ENCODE assay signal across 10 mouse cellular contexts in the genomic region with DNA sequence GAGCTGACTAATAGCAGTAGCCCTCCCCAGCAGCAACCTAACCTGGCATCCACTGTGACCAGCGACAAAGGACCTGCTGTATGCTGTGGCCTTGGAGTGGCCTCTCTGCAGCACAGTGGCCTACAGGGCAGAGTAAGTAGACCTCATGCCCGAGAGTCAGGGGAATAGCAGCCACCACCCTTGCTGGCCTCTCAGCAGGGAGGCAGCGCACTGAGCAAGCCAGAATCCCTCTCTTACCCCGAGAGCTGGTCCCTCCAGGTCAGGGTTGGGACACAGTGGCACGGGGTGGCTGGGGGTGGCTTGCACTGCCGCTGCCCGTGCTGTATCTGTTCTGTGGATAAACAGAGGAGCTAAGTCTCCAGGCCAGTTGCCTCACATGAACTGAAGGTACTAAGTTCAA. TPM values are rescaled to one million over a fixed set of nuclear protein-coding genes. Genes with fewer than 3 reads are reported as not detected.
DNase-seq lines count a peak whose midpoint lies in the region; ATAC-seq lines count a peak whose summit lies in the region.
"Had no signal": no experiment of that assay in that cellular context is flagged by ENCODE, and none has a peak within 500 bp of the region (broad histone marks: within the 10 kb centered on the region; RNA-seq: fewer than 3 reads in every experiment).

No protein-coding gene starts in this region.

- no peak for ATAC-seq in heart, embryonic 16.5 days (replicated peaks; ENCODE audit: extremely low read depth, insufficient read depth, low FRiP score)
- no peak for ATAC-seq in embryonic facial prominence, embryonic 13.5 days (ENCODE audit: insufficient number of reproducible peaks, insufficient read depth, low FRiP score, low TSS enrichment, low read depth)
- ATAC-seq in intestine, embryonic 15.5 days, result no peak
- ATAC-seq in midbrain, embryonic 14.5 days (ENCODE audit: low FRiP score, low TSS enrichment), result no peak
- ATAC-seq in CD4-positive, CD25-positive, alpha-beta regulatory T cell, adult 4 months, result no peak

- H3K4me1 ChIP-seq in heart, embryonic 16.5 days (ENCODE audit: control insufficient read depth, insufficient read depth, low read length), result peaks cover 29% of the 10 kb centered on the region
- peaks cover 35% of the 10 kb centered on the region for H3K4me1 ChIP-seq in embryonic facial prominence, embryonic 13.5 days
- H3K4me1 ChIP-seq in intestine, embryonic 15.5 days (replicated peaks), result peaks cover 27% of the 10 kb centered on the region
- peaks cover 34% of the 10 kb centered on the region for H3K4me1 ChIP-seq in midbrain, embryonic 14.5 days (ENCODE audit: control insufficient read depth, insufficient read depth, low read length)

- peaks cover 65% of the 10 kb centered on the region for H3K36me3 ChIP-seq in heart, embryonic 16.5 days (ENCODE audit: control insufficient read depth, insufficient read depth)
- H3K36me3 ChIP-seq in embryonic facial prominence, embryonic 13.5 days, result peaks cover 68% of the 10 kb centered on the region
- H3K36me3 ChIP-seq in intestine, embryonic 15.5 days, result peaks cover 50% of the 10 kb centered on the region
- peaks cover 64% of the 10 kb centered on the region for H3K36me3 ChIP-seq in midbrain, embryonic 14.5 days (ENCODE audit: control insufficient read depth, insufficient read depth, low read length)

- H3K27ac ChIP-seq in heart, embryonic 16.5 days (ENCODE audit: low read length), result no peak overlapping the region
- 0 out of 2 replicates have a peak overlapping the region, but pooled peaks have one; percentile 2 for H3K27ac ChIP-seq in embryonic facial prominence, embryonic 13.5 days
- H3K27ac ChIP-seq in intestine, embryonic 15.5 days, result no peak overlapping the region
- no peak overlapping the region for H3K27ac ChIP-seq in midbrain, embryonic 14.5 days (replicated peaks; ENCODE audit: low read depth, low read length)

- H3K27me3 ChIP-seq in heart, embryonic 16.5 days (ENCODE audit: control insufficient read depth, insufficient read depth, low read length), result no peaks in the 10 kb centered on the region
- H3K27me3 ChIP-seq in embryonic facial prominence, embryonic 13.5 days, result no peaks in the 10 kb centered on the region
- H3K27me3 ChIP-seq in intestine, embryonic 15.5 days (replicated peaks), result no peaks in the 10 kb centered on the region
- H3K27me3 ChIP-seq in midbrain, embryonic 14.5 days (ENCODE audit: control insufficient read depth, insufficient read depth, low read length), result no peaks in the 10 kb centered on the region

- 70% methylated on average over 7 of the region's 7 CpGs for WGBS in heart, embryonic 16.5 days
- WGBS in embryonic facial prominence, embryonic 13.5 days, result 77% methylated on average over 7 of the region's 7 CpGs
- 73% methylated on average over 7 of the region's 7 CpGs for WGBS in intestine, embryonic 15.5 days
- WGBS in midbrain, embryonic 14.5 days, result 83% methylated on average over 7 of the region's 7 CpGs

- no peak overlapping the region for H3K4me3 ChIP-seq in heart, embryonic 16.5 days (ENCODE audit: low read length)
- no peak overlapping the region for H3K4me3 ChIP-seq in embryonic facial prominence, embryonic 13.5 days
- 0 out of 2 replicates have a peak overlapping the region, but pooled peaks have one; percentile 6 for H3K4me3 ChIP-seq in intestine, embryonic 15.5 days (replicated peaks)
- no peak overlapping the region for H3K4me3 ChIP-seq in midbrain, embryonic 14.5 days (replicated peaks; ENCODE audit: low read depth, low read length)

- no peak for DNase-seq in heart, postnatal 14 days
- no peak for DNase-seq in midbrain, embryonic 14.5 days
- DNase-seq in frontal cortex, postnatal 14 days (ENCODE audit: low spot score in 2 of 2), result no peak
- DNase-seq in spleen, postnatal 36 days (ENCODE audit: low spot score in 2 of 2), result no peak
- DNase-seq: adrenal gland, adult 8-10 months; cerebellum, adult 11-12 months had no signal

- peak overlapping the region; percentile 20; the same call in 1 of the 2 replicates for H3K4me2 ChIP-seq in heart, embryonic 16.5 days (ENCODE audit: low read depth, low read length)
- H3K4me2 ChIP-seq in embryonic facial prominence, embryonic 13.5 days, result peak overlapping the region; percentile 9; the same call in 1 of the 2 replicates
- peak overlapping the region; percentile 63 for H3K4me2 ChIP-seq in intestine, embryonic 15.5 days (replicated peaks)
- H3K4me2 ChIP-seq in midbrain, embryonic 14.5 days (ENCODE audit: low read length), result peak overlapping the region; percentile 24; the same call in 1 of the 2 replicates

- no peaks in the 10 kb centered on the region for H3K9me3 ChIP-seq in heart, embryonic 16.5 days (replicated peaks; ENCODE audit: control insufficient read depth, low read length)
- no peaks in the 10 kb centered on the region for H3K9me3 ChIP-seq in embryonic facial prominence, embryonic 13.5 days
- H3K9me3 ChIP-seq in intestine, embryonic 15.5 days, result no peaks in the 10 kb centered on the region
- no peaks in the 10 kb centered on the region for H3K9me3 ChIP-seq in midbrain, embryonic 14.5 days (ENCODE audit: control insufficient read depth, low read length)

- H3K9ac ChIP-seq in heart, embryonic 16.5 days (ENCODE audit: low read length), result peak overlapping the region; percentile 36; the same call in 1 of the 2 replicates
- H3K9ac ChIP-seq in embryonic facial prominence, embryonic 13.5 days, result peak overlapping the region; percentile 44; the same call in 1 of the 2 replicates
- H3K9ac ChIP-seq in intestine, embryonic 15.5 days, result peak overlapping the region; percentile 12; the same call in 1 of the 2 replicates
- no peak overlapping the region for H3K9ac ChIP-seq in midbrain, embryonic 14.5 days (replicated peaks; ENCODE audit: low read length)

- intact Hi-C loops in heart, postnatal 14 days (cut with DNase I), result no loop called here

RNA-seq across cellular contexts. Expression of gene Mettl23, which starts 3.5 kb away (rescaled TPM):
- 69.8 and 74.8 TPM in 2 replicates for polyA plus RNA-seq in heart, embryonic 16.5 days (2015; fragmentation: Nextera tagmentation; extraction: Ambion mirVana)
- 10 to 100 TPM; 37.3 to 37.8 TPM for total RNA-seq in heart, postnatal 14 days (2021)
- 78.6 and 84.4 TPM in 2 replicates for polyA plus RNA-seq in embryonic facial prominence, embryonic 13.5 days (2015; fragmentation: Nextera tagmentation; extraction: Ambion mirVana)
- polyA plus RNA-seq in intestine, embryonic 15.5 days (2015; fragmentation: Nextera tagmentation; extraction: Ambion mirVana), result 62.0 and 63.7 TPM in 2 replicates
- 80.4 and 87.6 TPM in 2 replicates for polyA plus RNA-seq in midbrain, embryonic 14.5 days (2014; fragmentation: Nextera tagmentation; extraction: Ambion mirVana)
- 100 to 1,000 TPM; 161 to 189 TPM for polyA plus RNA-seq in CD4-positive, CD25-positive, alpha-beta regulatory T cell, adult 4 months (2017; shearing (Covaris generic))

RNA-seq across cellular contexts. Expression of gene Jmjd6, which starts 3.6 kb away (rescaled TPM):
- 72.8 and 73.3 TPM in 2 replicates for polyA plus RNA-seq in heart, embryonic 16.5 days (2015; fragmentation: Nextera tagmentation; extraction: Ambion mirVana)
- 10 to 100 TPM; 34.4 to 37.3 TPM for total RNA-seq in heart, postnatal 14 days (2021)
- 73.4 and 77.7 TPM in 2 replicates for polyA plus RNA-seq in embryonic facial prominence, embryonic 13.5 days (2015; fragmentation: Nextera tagmentation; extraction: Ambion mirVana)
- 81.2 and 88.5 TPM in 2 replicates for polyA plus RNA-seq in intestine, embryonic 15.5 days (2015; fragmentation: Nextera tagmentation; extraction: Ambion mirVana)
- 70.8 and 81.4 TPM in 2 replicates for polyA plus RNA-seq in midbrain, embryonic 14.5 days (2014; fragmentation: Nextera tagmentation; extraction: Ambion mirVana)
- 10 to 100 TPM; 48.1 to 62.6 TPM for polyA plus RNA-seq in CD4-positive, CD25-positive, alpha-beta regulatory T cell, adult 4 months (2017; shearing (Covaris generic))

RNA-seq across cellular contexts. Expression of gene Mxra7, which starts 11.8 kb away (rescaled TPM):
- polyA plus RNA-seq in heart, embryonic 16.5 days (2015; fragmentation: Nextera tagmentation; extraction: Ambion mirVana), result 14.9 and 17.6 TPM in 2 replicates
- 10 to 100 TPM; 27.7 to 32.1 TPM for total RNA-seq in heart, postnatal 14 days (2021)
- 19.6 and 19.7 TPM in 2 replicates for polyA plus RNA-seq in embryonic facial prominence, embryonic 13.5 days (2015; fragmentation: Nextera tagmentation; extraction: Ambion mirVana)
- polyA plus RNA-seq in intestine, embryonic 15.5 days (2015; fragmentation: Nextera tagmentation; extraction: Ambion mirVana), result 25.5 and 27.9 TPM in 2 replicates
- polyA plus RNA-seq in midbrain, embryonic 14.5 days (2014; fragmentation: Nextera tagmentation; extraction: Ambion mirVana), result 20.7 and 20.9 TPM in 2 replicates
- not detected for polyA plus RNA-seq in CD4-positive, CD25-positive, alpha-beta regulatory T cell, adult 4 months (2017; shearing (Covaris generic))

RNA-seq across cellular contexts. Expression of gene Mfsd11, which starts 12.6 kb away (rescaled TPM):
- polyA plus RNA-seq in heart, embryonic 16.5 days (2015; fragmentation: Nextera tagmentation; extraction: Ambion mirVana), result 30.5 and 39.0 TPM in 2 replicates
- total RNA-seq in heart, postnatal 14 days (2021), result 10 to 100 TPM; 39.8 to 40.4 TPM
- 42.6 and 45.6 TPM in 2 replicates for polyA plus RNA-seq in embryonic facial prominence, embryonic 13.5 days (2015; fragmentation: Nextera tagmentation; extraction: Ambion mirVana)
- polyA plus RNA-seq in intestine, embryonic 15.5 days (2015; fragmentation: Nextera tagmentation; extraction: Ambion mirVana), result 39.4 and 47.3 TPM in 2 replicates
- 51.3 and 52.8 TPM in 2 replicates for polyA plus RNA-seq in midbrain, embryonic 14.5 days (2014; fragmentation: Nextera tagmentation; extraction: Ambion mirVana)
- polyA plus RNA-seq in CD4-positive, CD25-positive, alpha-beta regulatory T cell, adult 4 months (2017; shearing (Covaris generic)), result 10 to 100 TPM; 30.0 to 32.9 TPM

RNA-seq across cellular contexts. Expression of gene Srsf2, which starts 13.3 kb away (rescaled TPM):
- 516 and 543 TPM in 2 replicates for polyA plus RNA-seq in heart, embryonic 16.5 days (2015; fragmentation: Nextera tagmentation; extraction: Ambion mirVana)
- 100 to 1,000 TPM; 125 to 133 TPM for total RNA-seq in heart, postnatal 14 days (2021)
- polyA plus RNA-seq in embryonic facial prominence, embryonic 13.5 days (2015; fragmentation: Nextera tagmentation; extraction: Ambion mirVana), result 784 and 830 TPM in 2 replicates
- polyA plus RNA-seq in intestine, embryonic 15.5 days (2015; fragmentation: Nextera tagmentation; extraction: Ambion mirVana), result 723 and 765 TPM in 2 replicates
- 650 and 686 TPM in 2 replicates for polyA plus RNA-seq in midbrain, embryonic 14.5 days (2014; fragmentation: Nextera tagmentation; extraction: Ambion mirVana)
- polyA plus RNA-seq in CD4-positive, CD25-positive, alpha-beta regulatory T cell, adult 4 months (2017; shearing (Covaris generic)), result 100 to 1,000 TPM; 543 to 659 TPM

Comparison
In these comparisons a context has a peak if more than half of its experiments do, and no peak if none do; other contexts are left out.
1. H3K4me2 ChIP-seq: peak in every context shown above with its lines; median percentile 63 in intestine, embryonic 15.5 days; 24 in midbrain, embryonic 14.5 days; 20 in heart, embryonic 16.5 days; 9 in embryonic facial prominence, embryonic 13.5 days.
2. RNA of gene Mxra7, which starts 11.8 kb away (polyA plus RNA-seq): 25.5 to 27.9 TPM in intestine, embryonic 15.5 days, 20.7 to 20.9 TPM in midbrain, embryonic 14.5 days, 19.6 to 19.7 TPM in embryonic facial prominence, embryonic 13.5 days and 14.9 to 17.6 TPM in heart, embryonic 16.5 days; not detected in CD4-positive, CD25-positive, alpha-beta regulatory T cell, adult 4 months; every median in the first group is over 10 times any median in the second.